Mouse (Mus musculus): ENCODE measurements at regions not wholly inside any gene's neighbourhood (a gene's known extent, or its start where the extent isn't known, plus 50 kb on each side); places are given as distances from the start of the nearest gene placed in this dataset.

- no peak for TF ChIP-seq CTCF (IDR thresholded peaks at IDR 0.05; ENCODE audit: low read depth, low read length)
- TF ChIP-seq POLR2A (IDR thresholded peaks at IDR 0.05; ENCODE audit: borderline replicate concordance, low read depth, low read length) = no peak
These were observed 77.5 kb upstream of the Csl start for GRCm38 (mm10) chr10:99836835-99837412.

All from bone marrow macrophage, adult 2 months (primary cell).